In genomic region chr8:120860423-120861126, GRCm38 (mm10) we compare ENCODE assay signal across 11 mouse cellular contexts.
DNase-seq lines count a peak whose midpoint lies in the region; ATAC-seq and TF ChIP-seq lines count a peak whose summit lies in the region.
"Had no signal": no experiment of that assay in that cellular context is flagged by ENCODE, and none has a peak within 500 bp of the region (broad histone marks: within the 10 kb centered on the region; RNA-seq: fewer than 3 reads in every experiment).

No protein-coding gene starts in this region.

- peaks cover 26% of the 10 kb centered on the region for H3K27me3 ChIP-seq in heart, embryonic 11.5 days (ENCODE audit: control insufficient read depth, insufficient read depth, low read length)
- H3K27me3 ChIP-seq in lung, embryonic 14.5 days (ENCODE audit: insufficient read depth, low read length) = no peaks in the 10 kb centered on the region
- H3K27me3 ChIP-seq in intestine, postnatal 0 days (replicated peaks; ENCODE audit: control insufficient read depth, insufficient read depth, low read length) = no peaks in the 10 kb centered on the region
- H3K27me3 ChIP-seq in small intestine, adult 2 months (ENCODE audit: control insufficient read depth, insufficient read depth, low read length) = no peaks in the 10 kb centered on the region

- DNase-seq in heart, adult 8-10 months (ENCODE audit: low spot score) = no peak
- peak; percentile 95 for DNase-seq in lung, embryonic 14.5 days
- DNase-seq in lung, adult 18-20 months = no peak
- DNase-seq in thymus, postnatal 4 days = no peak

- 0 out of 2 replicates have a peak overlapping the region, but pooled peaks have one; percentile 22 for H3K9ac ChIP-seq in heart, embryonic 11.5 days (ENCODE audit: low read depth, low read length)
- H3K9ac ChIP-seq in lung, embryonic 14.5 days = no peak overlapping the region
- H3K9ac ChIP-seq in intestine, postnatal 0 days (ENCODE audit: low read depth, low read length) = no peak overlapping the region
- H3K9ac ChIP-seq: hindbrain, embryonic 12.5 days had no signal

- peak overlapping the region; percentile 31 for H3K4me2 ChIP-seq in heart, embryonic 11.5 days
- peak overlapping the region; percentile 37 for H3K4me2 ChIP-seq in lung, embryonic 14.5 days
- H3K4me2 ChIP-seq in intestine, postnatal 0 days (replicated peaks; ENCODE audit: low read depth) = no peak overlapping the region
- H3K4me2 ChIP-seq: hindbrain, embryonic 12.5 days had no signal

- ATAC-seq in heart, embryonic 11.5 days (replicated peaks; ENCODE audit: insufficient number of reproducible peaks, low FRiP score, low TSS enrichment) = 0 out of 2 replicates have a peak, but pooled peaks have one; percentile 15
- peak; percentile 92 for ATAC-seq in lung, embryonic 14.5 days (ENCODE audit: insufficient read depth)
- peak; percentile 54 for ATAC-seq in intestine, postnatal 0 days
- ATAC-seq in activated CD4-positive, CD25-positive, alpha-beta regulatory T cell, adult 4 months = no peak

- WGBS in heart, embryonic 11.5 days (ENCODE audit: insufficient replicate concordance) = 23% methylated on average over 24 of the region's 24 CpGs
- 17% methylated on average over 24 of the region's 24 CpGs for WGBS in lung, embryonic 14.5 days
- 47% methylated on average over 24 of the region's 24 CpGs for WGBS in intestine, postnatal 0 days
- WGBS in small intestine, adult 2 months = 58% methylated on average over 24 of the region's 24 CpGs

- H3K27ac ChIP-seq in heart, embryonic 11.5 days (ENCODE audit: low read depth, low read length) = no peak overlapping the region; the same call in 1 of the 2 replicates
- H3K27ac ChIP-seq in lung, embryonic 14.5 days (ENCODE audit: low read depth) = peak overlapping the region; percentile 98
- peak overlapping the region; percentile 75 for H3K27ac ChIP-seq in intestine, postnatal 0 days (ENCODE audit: low read depth, low read length)
- peak overlapping the region; percentile 51 for H3K27ac ChIP-seq in small intestine, adult 2 months (ENCODE audit: insufficient read depth, low read depth, low read length)
- H3K27ac ChIP-seq: hindbrain, embryonic 12.5 days; macrophage had no signal

- H3K9me3 ChIP-seq in heart, embryonic 11.5 days (replicated peaks; ENCODE audit: control insufficient read depth, low read length) = no peaks in the 10 kb centered on the region
- no peaks in the 10 kb centered on the region for H3K9me3 ChIP-seq in lung, embryonic 14.5 days (ENCODE audit: low read depth, low read length)
- H3K9me3 ChIP-seq in intestine, postnatal 0 days (ENCODE audit: control insufficient read depth) = no peaks in the 10 kb centered on the region
- H3K9me3 ChIP-seq: hindbrain, embryonic 12.5 days had no signal

- no peak overlapping the region for H3K4me3 ChIP-seq in heart, embryonic 11.5 days (ENCODE audit: low read depth, low read length)
- H3K4me3 ChIP-seq in lung, embryonic 14.5 days (ENCODE audit: low read depth, low read length) = no peak overlapping the region
- H3K4me3 ChIP-seq in intestine, postnatal 0 days (ENCODE audit: low read depth, low read length) = no peak overlapping the region
- no peak overlapping the region for H3K4me3 ChIP-seq in small intestine, adult 2 months (ENCODE audit: low read depth, low read length)
- H3K4me3 ChIP-seq: hindbrain, embryonic 12.5 days; myocyte had no signal

- peak; percentile 38 for TF ChIP-seq CTCF in lung, embryonic 14.5 days (IDR thresholded peaks at IDR 0.05; ENCODE audit: low read depth)
- TF ChIP-seq CTCF in intestine, postnatal 0 days (IDR thresholded peaks at IDR 0.05; ENCODE audit: low read depth) = peak; percentile 50
- TF ChIP-seq CTCF in small intestine, adult 2 months (IDR thresholded peaks at IDR 0.05; ENCODE audit: extremely low read depth, insufficient read length, insufficient replicate concordance, low read depth, low read length) = no peak

- H3K4me1 ChIP-seq in heart, embryonic 11.5 days (ENCODE audit: control insufficient read depth, insufficient read depth, low read length) = peaks cover 21% of the 10 kb centered on the region
- H3K4me1 ChIP-seq in lung, embryonic 14.5 days (ENCODE audit: insufficient read depth) = peaks cover 26% of the 10 kb centered on the region
- no peaks in the 10 kb centered on the region for H3K4me1 ChIP-seq in intestine, postnatal 0 days (replicated peaks; ENCODE audit: control insufficient read depth, insufficient read depth, low read length)
- peaks cover 3% of the 10 kb centered on the region; the same call in 1 of the 2 replicates for H3K4me1 ChIP-seq in small intestine, adult 2 months (ENCODE audit: control insufficient read depth, insufficient read depth, insufficient read length, low read length)

- H3K36me3 ChIP-seq in heart, embryonic 11.5 days (ENCODE audit: control insufficient read depth, insufficient read depth, low read length) = no peaks in the 10 kb centered on the region
- no peaks in the 10 kb centered on the region for H3K36me3 ChIP-seq in lung, embryonic 14.5 days (ENCODE audit: insufficient read depth)
- no peaks in the 10 kb centered on the region for H3K36me3 ChIP-seq in intestine, postnatal 0 days (ENCODE audit: control insufficient read depth, insufficient read depth)
- no peaks in the 10 kb centered on the region for H3K36me3 ChIP-seq in small intestine, adult 2 months (ENCODE audit: control insufficient read depth, insufficient read depth, low read length)
- H3K36me3 ChIP-seq: hindbrain, embryonic 12.5 days had no signal

- TF ChIP-seq POLR2A in small intestine, adult 2 months (IDR thresholded peaks at IDR 0.05; ENCODE audit: low read depth, low read length) = no peak
